Mouse (Mus musculus) brain, embryonic 14.5 days (tissue): ENCODE measurements around the gene Pmvk.

Source experiments
- CTCF ChIP-seq: fragments of 200-500 bp; IDR thresholded peaks from 2 replicates; pipeline ENCODE4 v1.5.1; 2012; ENCODE audit warnings: inconsistent platforms, mild to moderate bottlenecking, moderate library complexity, borderline replicate concordance; ENCODE audit not compliant: insufficient read depth, insufficient read length; ENCODE audit errors: extremely low read depth
- POLR2A ChIP-seq: fragments of 200-500 bp; IDR thresholded peaks from 2 replicates; pipeline ENCODE4 v1.6.1; 2012; ENCODE audit warnings: mild to moderate bottlenecking, inconsistent platforms, borderline replicate concordance; ENCODE audit not compliant: poor library complexity, insufficient read depth, insufficient read length, severe bottlenecking; ENCODE audit errors: extremely low read depth

- no peak for TF ChIP-seq CTCF
- TF ChIP-seq POLR2A: no peak
Observed at GRCm38 (mm10) chr3:89411490-89412393, 42.6 kb upstream of the Pmvk start, which contains the start of gene Flad1.
